Mouse (Mus musculus) myocyte (in vitro differentiated cells): ENCODE results near the gene Kirrel3.

Experiments used
- CEBPB ChIP-seq: IDR thresholded peaks from 2 replicates; pipeline ENCODE4 v1.6.1; 2011; ENCODE audit warnings: mild to moderate bottlenecking, moderate library complexity; ENCODE audit not compliant: poor library complexity, insufficient read depth, severe bottlenecking
- POLR2A ChIP-seq: IDR thresholded peaks from one replicate; pipeline ENCODE4 v1.6.1; 2011; ENCODE audit warnings: low read depth, mild to moderate bottlenecking, control low read depth, moderate library complexity; ENCODE audit not compliant: insufficient read length

GRCm38 (mm10) chr9:35058186-35058585 lies 572.5 kb downstream of the Kirrel3 start:
- TF ChIP-seq POLR2A: no peak
- TF ChIP-seq CEBPB: no peak
